Mouse (Mus musculus) limb, embryonic 11.5 days (tissue): ENCODE measurements at regions not wholly inside any gene's neighbourhood (a gene's known extent, or its start where the extent isn't known, plus 50 kb on each side); places are given as distances from the start of the nearest gene placed in this dataset.

Experiments used
- ATAC-seq: fragments of 200-750 bp; cut with Nextera tagmentation; 2 replicates; pipeline ENCODE4 v1.8.0; 2017; ENCODE audit warnings: low read depth; ENCODE audit not compliant: insufficient number of reproducible peaks, low FRiP score, low TSS enrichment
- DNase-seq: peaks from one replicate; pipeline ENCODE4 v3.0.0-alpha.2; 2015; ENCODE audit warnings: low spot score
- H3K27ac ChIP-seq: fragments of 300-500 bp; sonication (generic); replicated peaks from 2 replicates; pipeline ENCODE4 v1.5.1; 2014; ENCODE audit warnings: low read depth, mild to moderate bottlenecking, low read length
- H3K27me3 ChIP-seq: fragments of 300-500 bp; sonication (generic); 2 replicates; pipeline ENCODE4 v1.6.1; 2014; ENCODE audit warnings: mild to moderate bottlenecking, low read length, mixed read lengths; ENCODE audit not compliant: control insufficient read depth, insufficient read depth
- H3K36me3 ChIP-seq: fragments of 300-500 bp; sonication (generic); 2 replicates; pipeline ENCODE4 v1.6.1; 2014; ENCODE audit warnings: mild to moderate bottlenecking, low read length, moderate library complexity, mixed read lengths; ENCODE audit not compliant: control insufficient read depth, insufficient read depth
- H3K4me1 ChIP-seq: fragments of 300-500 bp; sonication (generic); 2 replicates; pipeline ENCODE4 v1.6.1; 2014; ENCODE audit warnings: low read length, mixed read lengths; ENCODE audit not compliant: control insufficient read depth, insufficient read depth
- H3K4me2 ChIP-seq: fragments of 300-500 bp; sonication (generic); 2 replicates; pipeline ENCODE4 v1.6.1; 2014; ENCODE audit warnings: low read depth, mild to moderate bottlenecking, moderate library complexity; ENCODE audit not compliant: severe bottlenecking
- H3K4me3 ChIP-seq: fragments of 300-500 bp; sonication (generic); 2 replicates; pipeline ENCODE4 v1.5.1; 2014; ENCODE audit warnings: low read depth, low read length
- H3K9ac ChIP-seq: fragments of 300-500 bp; sonication (generic); 2 replicates; pipeline ENCODE4 v1.6.1; 2014; ENCODE audit warnings: mild to moderate bottlenecking, low read length
- H3K9me3 ChIP-seq: fragments of 300-500 bp; sonication (generic); 2 replicates; pipeline ENCODE4 v1.6.1; 2016; ENCODE audit warnings: low read length; ENCODE audit not compliant: control insufficient read depth
- WGBS: fragments of 180-500 bp; shearing (Covaris S2); extraction: QIAGEN DNeasy Blood & Tissue Kit; methylation state at CpG from one replicate; pipeline ENCODE4 v1.1.7; 2014; 5-methylcytosine and 5-hydroxymethylcytosine counted together

DNA sequence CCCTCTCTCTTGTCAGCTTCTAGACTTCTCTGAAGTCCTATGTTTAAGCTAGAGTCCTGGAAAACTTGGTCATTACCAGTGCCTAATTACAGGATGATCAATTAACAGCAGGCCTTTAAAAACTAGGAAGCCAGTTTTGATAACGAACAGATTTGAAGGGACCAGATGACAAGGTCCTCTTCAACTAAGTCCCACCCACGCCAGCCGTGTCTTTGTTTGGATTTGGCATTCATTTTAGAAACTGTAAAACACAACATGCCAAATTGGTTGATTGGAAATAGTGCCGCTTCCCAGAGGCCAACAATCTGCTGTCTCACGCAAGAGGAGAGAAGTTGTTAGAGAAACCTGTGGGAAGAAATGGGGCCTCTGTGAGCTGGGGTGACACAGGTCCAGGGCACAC is 155.4 kb upstream of the Habp2 start:
- H3K4me2 ChIP-seq = no peak overlapping the region
- no peak overlapping the region for H3K27ac ChIP-seq
- H3K27me3 ChIP-seq = no peaks in the 10 kb centered on the region
- 45% methylated on average over 5 of the region's 5 CpGs for WGBS
- H3K9ac ChIP-seq = no peak overlapping the region
- DNase-seq (no peak), ATAC-seq (no peak)
- H3K4me1 ChIP-seq = peaks cover 28% of the 10 kb centered on the region
- no peak overlapping the region for H3K4me3 ChIP-seq
- no peaks in the 10 kb centered on the region for H3K36me3 ChIP-seq
- no peaks in the 10 kb centered on the region for H3K9me3 ChIP-seq

DNA sequence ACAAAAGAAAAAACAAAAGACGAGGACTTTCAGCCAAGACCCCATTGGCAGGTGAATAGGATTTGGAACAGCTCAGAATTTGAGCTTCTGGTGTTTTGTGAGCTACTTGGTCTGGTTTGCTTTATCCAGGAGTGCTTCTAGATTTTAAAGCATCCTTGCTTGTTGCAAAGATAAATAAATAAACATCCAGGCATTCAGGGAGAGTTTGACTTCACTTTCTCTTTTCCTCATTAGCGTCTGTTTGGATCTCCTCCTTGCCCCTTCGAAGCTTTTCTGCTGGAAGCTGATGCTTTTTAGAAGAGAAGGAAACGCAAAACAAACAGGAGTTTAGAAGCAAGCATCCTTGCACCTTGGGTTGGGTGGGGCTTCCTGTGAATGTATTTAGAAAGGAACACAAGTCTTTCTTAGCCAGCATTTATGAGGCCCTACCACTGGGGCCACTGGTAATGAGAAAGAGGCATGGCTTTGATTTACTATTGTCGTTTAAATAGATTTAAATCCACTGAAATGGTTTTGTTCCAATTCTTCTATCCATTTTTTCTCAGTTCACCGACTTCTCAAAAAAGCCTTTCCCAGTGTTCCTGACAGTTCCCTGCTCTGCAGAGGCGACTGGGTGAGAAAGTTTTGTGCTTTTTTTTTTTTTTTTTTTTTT is 153.9 kb upstream of the Habp2 start:
- Histone ChIP-seq H3K4me3 (no peak overlapping the region), H3K36me3 (no peaks in the 10 kb centered on the region), H3K27ac (peak overlapping the region; percentile 69), H3K4me2 (peak overlapping the region; percentile 23; the same call in 1 of the 2 replicates), H3K4me1 (peaks cover 28% of the 10 kb centered on the region), H3K27me3 (no peaks in the 10 kb centered on the region), H3K9me3 (no peaks in the 10 kb centered on the region), H3K9ac (no peak overlapping the region)
- DNase-seq (peak; percentile 51), ATAC-seq (no peak)
- 8% methylated on average over 7 of the region's 7 CpGs for WGBS

DNA sequence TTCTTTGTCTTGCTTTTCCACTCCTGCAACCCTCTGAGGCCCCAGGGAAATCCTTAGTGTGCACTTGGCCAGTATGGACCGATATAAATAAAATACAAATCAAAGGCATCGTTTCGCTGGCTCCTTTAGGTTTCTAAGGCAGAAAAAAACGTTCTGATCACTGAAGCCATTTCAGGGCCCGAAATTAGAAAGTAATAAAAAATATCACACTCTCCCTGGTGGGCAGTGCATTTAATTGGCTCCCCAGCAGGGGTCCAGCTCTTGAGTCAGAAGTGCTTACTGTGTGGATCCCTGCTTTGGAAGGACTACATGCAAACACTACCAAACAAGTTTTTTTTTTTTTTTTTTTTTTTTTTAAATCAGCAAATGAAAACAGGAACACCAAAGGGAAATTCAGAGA is 153.4 kb upstream of the Habp2 start:
- H3K4me2 ChIP-seq = no peak overlapping the region
- WGBS = 1% methylated on average over 5 of the region's 5 CpGs
- H3K9me3 ChIP-seq = no peaks in the 10 kb centered on the region
- H3K4me3 ChIP-seq = no peak overlapping the region
- 0 out of 2 replicates have a peak, but pooled peaks have one; percentile 62 for ATAC-seq
- DNase-seq = peak; percentile 69
- no peaks in the 10 kb centered on the region for H3K27me3 ChIP-seq
- H3K27ac ChIP-seq = peak overlapping the region; percentile 69
- H3K36me3 ChIP-seq = no peaks in the 10 kb centered on the region
- H3K9ac ChIP-seq = no peak overlapping the region
- H3K4me1 ChIP-seq = peaks cover 28% of the 10 kb centered on the region

DNA sequence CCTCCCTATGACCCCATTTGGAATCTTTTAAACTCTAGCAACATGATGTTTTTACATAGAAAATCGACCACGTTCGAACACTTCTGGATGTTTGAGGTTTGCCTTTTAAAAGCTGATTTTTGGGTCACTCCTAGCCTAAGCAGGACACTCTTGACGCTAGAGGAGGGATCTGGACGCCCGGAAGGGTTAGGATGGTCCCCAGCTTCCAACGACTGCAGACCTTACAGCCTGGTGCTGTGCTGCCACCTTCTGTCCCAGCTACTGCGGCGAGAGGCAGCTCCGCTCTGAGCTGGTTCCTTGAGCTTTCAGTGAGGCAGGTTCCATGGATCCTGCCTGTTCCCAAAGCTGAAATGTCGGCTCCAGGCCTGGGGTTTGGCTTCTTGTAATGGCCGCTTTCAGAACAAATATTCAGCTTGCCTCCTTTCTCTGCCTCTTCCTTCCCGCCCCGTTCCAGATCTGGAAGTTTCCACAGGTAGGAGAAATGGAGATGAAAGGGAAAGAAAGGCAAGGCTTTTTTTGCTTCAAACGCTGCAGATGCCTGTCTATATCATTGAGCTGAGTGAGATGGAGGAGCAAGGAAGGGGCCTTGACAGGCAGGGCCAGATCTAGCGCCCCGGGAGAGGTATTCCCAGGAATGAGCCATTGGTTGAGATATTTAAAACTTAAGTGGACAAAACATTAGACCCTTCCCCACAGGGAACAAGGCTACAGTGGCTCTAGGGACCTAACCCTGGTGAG is 152.7 kb upstream of the Habp2 start:
- peak; percentile 82; the same call in 1 of the 2 replicates for ATAC-seq

DNA sequence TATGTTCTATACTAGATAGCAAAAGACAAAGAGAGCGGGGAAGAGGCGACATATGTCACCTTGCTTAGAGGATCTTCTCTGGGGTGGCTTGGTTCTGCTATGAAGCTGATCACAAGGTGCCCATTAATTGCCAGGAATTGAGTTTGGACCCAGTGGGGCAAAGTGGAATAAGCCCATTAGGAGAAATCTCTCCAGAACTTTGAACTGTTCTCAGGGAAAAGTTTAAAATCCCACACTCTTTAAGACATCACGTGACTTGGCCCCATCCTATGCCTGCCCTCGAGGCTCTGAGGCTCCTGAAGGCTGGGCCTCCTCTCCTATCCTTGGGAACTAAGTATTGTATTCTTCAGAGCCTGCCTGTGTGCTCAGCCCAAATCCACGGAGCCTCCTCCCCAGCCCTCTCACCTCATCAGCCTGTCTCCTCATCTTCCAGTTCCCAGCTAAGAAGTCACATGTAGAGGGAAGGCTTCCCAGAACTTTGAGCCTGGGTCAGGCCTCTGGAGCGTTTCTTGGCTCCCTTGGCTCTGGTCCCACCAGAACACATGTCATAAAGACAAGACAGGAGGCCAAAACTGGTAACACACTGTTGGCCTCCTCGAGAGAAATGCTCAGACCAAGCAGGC is 151.5 kb upstream of the Habp2 start:
- Histone ChIP-seq H3K27ac (no peak overlapping the region), H3K27me3 (no peaks in the 10 kb centered on the region), H3K36me3 (no peaks in the 10 kb centered on the region), H3K9me3 (no peaks in the 10 kb centered on the region), H3K4me1 (peaks cover 28% of the 10 kb centered on the region), H3K4me2 (no peak overlapping the region), H3K9ac (no peak overlapping the region), H3K4me3 (no peak overlapping the region)
- WGBS = 89% methylated on average over 7 of the region's 7 CpGs
- DNase-seq (no peak), ATAC-seq (no peak)

More for the DNA sequence above, 152.7 kb upstream of the Habp2 start:
- no peaks in the 10 kb centered on the region for H3K36me3 ChIP-seq
- H3K9me3 ChIP-seq = no peaks in the 10 kb centered on the region
- peak; percentile 85 for DNase-seq
- no peak overlapping the region for H3K9ac ChIP-seq
- H3K27ac ChIP-seq = no peak overlapping the region
- H3K4me3 ChIP-seq = no peak overlapping the region
- 18% methylated on average over 17 of the region's 17 CpGs for WGBS
- H3K27me3 ChIP-seq = no peaks in the 10 kb centered on the region
- peaks cover 28% of the 10 kb centered on the region for H3K4me1 ChIP-seq
- no peak overlapping the region for H3K4me2 ChIP-seq

DNA sequence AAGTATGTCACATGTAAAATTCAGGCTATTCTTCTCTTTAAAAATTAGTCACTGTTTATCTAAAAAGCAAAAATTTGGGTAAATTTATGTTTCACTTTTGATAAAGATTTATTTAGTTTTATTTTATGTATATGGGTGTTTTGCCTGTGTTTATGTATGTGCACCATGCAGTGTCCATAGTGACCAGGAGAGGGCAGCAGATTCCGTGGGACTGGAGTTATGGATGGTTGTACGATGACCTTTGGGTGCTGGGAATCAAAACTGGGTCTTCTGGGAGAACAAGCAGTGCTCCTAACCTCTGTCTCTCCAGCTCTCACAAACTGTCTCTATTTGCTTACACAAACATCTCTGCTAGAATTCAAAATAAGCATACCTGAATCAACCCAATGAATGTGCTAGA is 146.4 kb upstream of the Habp2 start:
- no peaks in the 10 kb centered on the region for H3K36me3 ChIP-seq
- H3K9me3 ChIP-seq = peaks cover 8% of the 10 kb centered on the region; the same call in 1 of the 2 replicates
- H3K27me3 ChIP-seq = no peaks in the 10 kb centered on the region
- no peak overlapping the region for H3K9ac ChIP-seq
- 78% methylated on average over 2 of the region's 2 CpGs for WGBS
- H3K4me1 ChIP-seq = no peaks in the 10 kb centered on the region
- H3K4me3 ChIP-seq = no peak overlapping the region
- H3K27ac ChIP-seq = no peak overlapping the region
- DNase-seq (no peak), ATAC-seq (no peak)
- no peak overlapping the region for H3K4me2 ChIP-seq

DNA sequence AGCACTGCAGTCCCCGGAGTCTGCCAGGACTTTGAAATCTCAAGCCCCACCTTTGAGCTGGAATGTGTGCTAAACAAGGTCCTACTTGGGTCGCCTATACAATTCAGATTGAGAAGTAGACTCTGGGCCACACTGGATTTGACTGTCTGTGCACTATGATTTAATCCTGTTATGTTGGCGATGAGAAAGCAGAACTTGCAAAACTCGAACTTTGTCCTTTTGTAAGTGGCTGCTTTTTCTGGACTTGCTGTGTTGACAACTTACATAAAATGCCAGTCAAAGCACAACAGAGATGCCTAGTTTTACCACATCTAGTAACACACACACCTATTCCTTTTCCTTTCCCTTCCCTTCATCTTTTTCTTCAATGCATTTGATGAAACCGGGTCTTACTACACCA is 142.7 kb upstream of the Habp2 start:
- DNase-seq (no peak), ATAC-seq (no peak)
- no peaks in the 10 kb centered on the region for H3K27me3 ChIP-seq
- H3K9me3 ChIP-seq = peaks cover 8% of the 10 kb centered on the region; the same call in 1 of the 2 replicates
- no peak overlapping the region for H3K27ac ChIP-seq
- H3K4me3 ChIP-seq = no peak overlapping the region
- 91% methylated on average over 5 of the region's 5 CpGs for WGBS
- H3K9ac ChIP-seq = no peak overlapping the region
- no peak overlapping the region for H3K4me2 ChIP-seq
- no peaks in the 10 kb centered on the region for H3K36me3 ChIP-seq
- no peaks in the 10 kb centered on the region for H3K4me1 ChIP-seq

DNA sequence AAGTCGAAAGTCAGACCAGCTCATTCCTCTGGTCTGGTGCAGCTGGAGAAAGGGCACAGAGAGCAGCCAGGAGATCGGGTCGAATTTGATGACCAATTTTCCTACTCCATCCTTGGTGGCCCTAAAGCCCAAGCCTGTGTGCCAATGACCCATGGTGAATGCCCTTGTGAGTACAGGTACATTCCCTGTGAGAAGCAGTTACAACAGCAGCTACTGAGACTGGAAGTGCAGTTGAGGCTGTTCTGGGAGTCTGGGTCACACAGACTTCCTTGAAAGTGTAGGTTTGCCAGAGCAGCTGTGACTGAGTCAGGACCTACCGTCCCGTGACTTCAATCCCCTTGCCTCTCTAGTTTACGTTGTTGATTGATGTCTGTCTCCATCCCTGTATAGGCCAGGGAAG is 129.8 kb upstream of the Habp2 start:
- no peaks in the 10 kb centered on the region for H3K36me3 ChIP-seq
- H3K9ac ChIP-seq = no peak overlapping the region
- DNase-seq (no peak), ATAC-seq (no peak)
- 57% methylated on average over 6 of the region's 6 CpGs for WGBS
- H3K4me2 ChIP-seq = no peak overlapping the region
- peaks cover 5% of the 10 kb centered on the region for H3K4me1 ChIP-seq
- H3K27me3 ChIP-seq = no peaks in the 10 kb centered on the region
- H3K9me3 ChIP-seq = no peaks in the 10 kb centered on the region; the same call in 1 of the 2 replicates
- H3K27ac ChIP-seq = no peak overlapping the region
- no peak overlapping the region for H3K4me3 ChIP-seq
